Mouse (Mus musculus) lung, adult 2 months (tissue): ENCODE data around the gene Mcm2.

ENCODE experiments used
- CTCF ChIP-seq: fragments of 200-500 bp; IDR thresholded peaks from 2 replicates; pipeline ENCODE4 v1.5.1; 2011; ENCODE audit warnings: mild to moderate bottlenecking, low read length, control low read depth; ENCODE audit not compliant: insufficient read depth
- POLR2A ChIP-seq: fragments of 200-500 bp; IDR thresholded peaks from 2 replicates; pipeline ENCODE4 v1.6.1; 2011; ENCODE audit warnings: low read depth, mild to moderate bottlenecking, control low read depth, low read length, borderline replicate concordance; ENCODE audit errors: extremely low read depth

DNA sequence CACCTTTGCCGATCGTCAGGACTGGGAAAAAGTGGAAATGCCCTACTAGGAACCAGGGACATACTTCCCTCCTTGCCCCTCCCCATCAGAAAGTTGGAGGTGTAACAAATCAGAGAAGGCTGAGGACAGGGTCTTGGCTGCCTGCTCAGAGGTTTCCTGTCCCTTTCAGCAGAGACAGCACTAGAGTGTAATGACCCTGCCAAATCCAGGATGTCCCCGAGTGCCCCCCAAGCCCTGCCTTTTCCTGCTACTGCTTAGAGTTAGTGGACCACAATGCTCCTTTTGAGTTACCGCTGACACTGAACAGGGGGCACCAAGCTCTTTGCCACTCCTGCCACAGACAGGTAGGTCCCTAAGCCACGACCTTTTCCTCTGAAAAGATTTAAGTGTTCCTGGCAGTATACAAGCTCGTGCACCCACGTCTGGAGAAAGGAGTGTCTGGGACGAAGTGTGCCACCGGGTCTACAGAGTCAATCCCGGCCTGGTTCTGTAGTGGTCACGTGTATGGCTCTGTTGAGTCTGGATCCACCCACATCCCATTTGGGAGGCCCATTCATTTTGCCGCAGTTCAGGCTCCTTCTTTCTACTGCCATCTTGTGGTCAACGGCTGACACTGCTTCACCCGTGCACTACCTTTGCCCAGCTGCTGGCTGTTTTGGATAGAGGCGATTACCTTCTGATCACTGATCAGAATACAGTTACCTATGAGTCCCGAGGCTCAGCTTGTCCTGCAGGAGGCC, 8.0 kb upstream of the Mcm2 start:
- TF ChIP-seq CTCF (peak; percentile 92), POLR2A (no peak)
